Mouse (Mus musculus) MEL (cell line): Measurements from ENCODE around the gene Nrip1. TPM values are rescaled to one million over a fixed set of nuclear protein-coding genes. Genes with fewer than 3 reads are reported as not detected.

Experiments
- DNase-seq: peaks from one replicate; pipeline ENCODE4 v3.0.0; 2011; ENCODE audit warnings: low read depth, low spot score
- H3K27ac ChIP-seq: 2 replicates; pipeline ENCODE4 v1.5.1; 2012; ENCODE audit warnings: low read depth, mild to moderate bottlenecking, control low read depth, low read length, moderate library complexity; ENCODE audit not compliant: control insufficient read depth
- H3K27me3 ChIP-seq, 2 experiments: fragments of 150-350 bp in 1 of 2; sonication (generic) in 1 of 2; 2 replicates each; pipeline ENCODE4 v1.6.1; 2012; ENCODE audit warnings: low read length in 2 of 2, mild to moderate bottlenecking in 2 of 2, improper control_type of control experiment in 1 of 2, moderate library complexity in 1 of 2; ENCODE audit not compliant: insufficient read depth in 2 of 2, control insufficient read depth in 1 of 2
- H3K36me3 ChIP-seq, 2 experiments: 2 replicates each; pipeline ENCODE4 v1.6.1; 2012 to 2014; ENCODE audit warnings: low read length in 2 of 2, improper control_type of control experiment in 1 of 2, inconsistent platforms in 1 of 2, mild to moderate bottlenecking in 1 of 2; ENCODE audit not compliant: insufficient read depth in 2 of 2, control insufficient read depth in 1 of 2
- H3K4me1 ChIP-seq, 2 experiments: fragments of 150-350 bp in 1 of 2; sonication (generic) in 1 of 2; 2 replicates each; pipeline ENCODE4 v1.6.1; 2012; ENCODE audit warnings: low read length in 2 of 2, improper control_type of control experiment in 1 of 2, mild to moderate bottlenecking in 1 of 2; ENCODE audit not compliant: insufficient read depth in 2 of 2, control insufficient read depth in 1 of 2
- H3K4me3 ChIP-seq, 2 experiments: fragments of 150-350 bp in 1 of 2; sonication (generic) in 1 of 2; 2 replicates each; pipeline ENCODE4 v1.5.1; 2012; ENCODE audit warnings: low read depth in 2 of 2, low read length in 2 of 2, mild to moderate bottlenecking in 2 of 2, moderate library complexity in 2 of 2, control low read depth in 1 of 2, improper control_type of control experiment in 1 of 2; ENCODE audit not compliant: control insufficient read depth in 1 of 2, insufficient read depth in 1 of 2
- H3K79me2 ChIP-seq: 2 replicates; pipeline ENCODE4 v1.6.1; 2012; ENCODE audit warnings: mild to moderate bottlenecking, low read length, moderate library complexity; ENCODE audit not compliant: control insufficient read depth, poor library complexity, insufficient read depth
- H3K9ac ChIP-seq: 2 replicates; pipeline ENCODE4 v1.6.1; 2012; ENCODE audit warnings: low read depth, mild to moderate bottlenecking, control low read depth, low read length, moderate library complexity; ENCODE audit not compliant: control insufficient read depth, poor library complexity, severe bottlenecking
- H3K9me3 ChIP-seq: fragments of 150-350 bp; sonication (generic); replicated peaks from 2 replicates; pipeline ENCODE4 v1.6.1; 2012; ENCODE audit warnings: mild to moderate bottlenecking, low read length, improper control_type of control experiment, moderate library complexity; ENCODE audit not compliant: insufficient read depth
- BHLHE40 ChIP-seq: IDR thresholded peaks from 2 replicates; pipeline ENCODE4 v1.6.1; 2012; ENCODE audit warnings: low read depth, mild to moderate bottlenecking, inconsistent platforms, low read length, improper control_type of control experiment, borderline replicate concordance
- CHD1 ChIP-seq: IDR thresholded peaks from 2 replicates; pipeline ENCODE4 v1.6.1; 2012; ENCODE audit warnings: low read depth, mild to moderate bottlenecking, inconsistent platforms, low read length, improper control_type of control experiment
- E2F4 ChIP-seq: IDR thresholded peaks from 2 replicates; pipeline ENCODE4 v1.6.1; 2011; ENCODE audit warnings: low read depth, low read length, improper control_type of control experiment, borderline replicate concordance
- ELF1 ChIP-seq: IDR thresholded peaks from 2 replicates; pipeline ENCODE4 v1.6.1; 2014; ENCODE audit warnings: low read depth, mild to moderate bottlenecking, inconsistent platforms, low read length, improper control_type of control experiment, moderate library complexity
- EP300 ChIP-seq, 2 experiments: IDR thresholded peaks; 2 replicates each; pipeline ENCODE4 v1.6.1; 2011; ENCODE audit warnings: improper control_type of control experiment in 2 of 2, low read length in 2 of 2, low read depth in 1 of 2, mild to moderate bottlenecking in 1 of 2
- GATA1 ChIP-seq: IDR thresholded peaks from 2 replicates; pipeline ENCODE4 v1.6.1; 2011; ENCODE audit warnings: low read depth, low read length, improper control_type of control experiment
- HCFC1 ChIP-seq: IDR thresholded peaks from 2 replicates; pipeline ENCODE4 v1.6.1; 2012; ENCODE audit warnings: low read depth, mild to moderate bottlenecking, inconsistent platforms, low read length, improper control_type of control experiment, moderate library complexity
- JUND ChIP-seq: IDR thresholded peaks from 2 replicates; pipeline ENCODE4 v1.6.1; 2011; ENCODE audit warnings: low read depth, mild to moderate bottlenecking, improper control_type of control experiment, low read length
- KAT2A ChIP-seq: conservative IDR thresholded peaks from 2 replicates; pipeline ENCODE4 v1.6.1; 2012; ENCODE audit warnings: low read depth, low read length, improper control_type of control experiment, inconsistent platforms
- MAZ ChIP-seq: IDR thresholded peaks from 2 replicates; pipeline ENCODE4 v1.6.1; 2012; ENCODE audit warnings: low read depth, mild to moderate bottlenecking, inconsistent platforms, low read length, improper control_type of control experiment
- MEF2A ChIP-seq: IDR thresholded peaks from 2 replicates; pipeline ENCODE4 v1.6.1; 2014; ENCODE audit warnings: low read depth, mild to moderate bottlenecking, inconsistent platforms, low read length, improper control_type of control experiment; ENCODE audit not compliant: poor library complexity, insufficient replicate concordance, severe bottlenecking; ENCODE audit errors: extremely low read depth
- MYC ChIP-seq: IDR thresholded peaks from 2 replicates; pipeline ENCODE4 v1.6.1; 2011; ENCODE audit warnings: low read depth, mild to moderate bottlenecking, low read length, improper control_type of control experiment, moderate library complexity
- NELFE ChIP-seq: IDR thresholded peaks from 2 replicates; pipeline ENCODE4 v1.6.1; 2011; ENCODE audit warnings: low read depth, low read length, improper control_type of control experiment
- POLR2A ChIP-seq, 2 experiments: IDR thresholded peaks; 2 replicates each; pipeline ENCODE4 v1.6.1; 2011 to 2012; ENCODE audit warnings: low read length in 2 of 2, mild to moderate bottlenecking in 2 of 2, control low read depth in 1 of 2, improper control_type of control experiment in 1 of 2, low read depth in 1 of 2, moderate library complexity in 1 of 2; ENCODE audit not compliant: control insufficient read depth in 1 of 2, insufficient read depth in 1 of 2, poor library complexity in 1 of 2
- POLR2AphosphoS5 ChIP-seq: IDR thresholded peaks from 2 replicates; pipeline ENCODE4 v1.6.1; 2012; ENCODE audit warnings: low read depth, borderline replicate concordance, mild to moderate bottlenecking, inconsistent platforms, low read length, moderate library complexity, mixed read lengths
- RAD21 ChIP-seq: IDR thresholded peaks from 2 replicates; pipeline ENCODE4 v1.6.1; 2011; ENCODE audit warnings: mild to moderate bottlenecking, low read depth, low read length, improper control_type of control experiment
- RCOR1 ChIP-seq: IDR thresholded peaks from 2 replicates; pipeline ENCODE4 v1.6.1; 2012; ENCODE audit warnings: low read depth, mild to moderate bottlenecking, inconsistent platforms, low read length, improper control_type of control experiment
- SIN3A ChIP-seq: IDR thresholded peaks from 2 replicates; pipeline ENCODE4 v1.6.1; 2012; ENCODE audit warnings: low read length, improper control_type of control experiment, inconsistent platforms
- TCF12 ChIP-seq: IDR thresholded peaks from 2 replicates; pipeline ENCODE4 v1.6.1; 2014; ENCODE audit warnings: low read depth, mild to moderate bottlenecking, inconsistent platforms, low read length, improper control_type of control experiment, moderate library complexity
- UBTF ChIP-seq: IDR thresholded peaks from 2 replicates; pipeline ENCODE4 v1.6.1; 2012; ENCODE audit warnings: low read depth, mild to moderate bottlenecking, inconsistent platforms, low read length, improper control_type of control experiment, moderate library complexity, borderline replicate concordance; ENCODE audit not compliant: insufficient read depth
- USF2 ChIP-seq, 2 experiments: IDR thresholded peaks; 2 replicates each; pipeline ENCODE4 v1.6.1; 2011 to 2012; ENCODE audit warnings: improper control_type of control experiment in 2 of 2, low read length in 2 of 2, borderline replicate concordance in 1 of 2, inconsistent platforms in 1 of 2, low read depth in 1 of 2, mild to moderate bottlenecking in 1 of 2; ENCODE audit not compliant: insufficient read depth in 1 of 2
- ZC3H11A ChIP-seq: IDR thresholded peaks from 2 replicates; pipeline ENCODE4 v1.6.1; 2012; ENCODE audit warnings: low read depth, mild to moderate bottlenecking, inconsistent platforms, low read length, improper control_type of control experiment
- polyA plus RNA-seq, 2 experiments: library from polyadenylated mRNA; stranded (reverse) in 1 of 2; unstranded in 1 of 2; fragments of >175 nt in 1 of 2; fragments of >200 nt in 1 of 2; gene quantifications; 2 replicates each; pipeline versions ENCODE4 v1.2.1 to v1.2.4; 2012; ENCODE audit warnings: low replicate concordance in 2 of 2, low read depth in 1 of 2; ENCODE audit not compliant: insufficient read length in 2 of 2, insufficient read depth in 1 of 2, missing spikeins in 1 of 2
- total RNA-seq: library from RNA; depleted of rRNA; stranded (reverse); fragments of 300-350 nt; gene quantifications from 2 replicates; pipeline ENCODE4 v1.2.3, GENCODE M21; 2012

Gene Nrip1
- total and polyA plus RNA-seq, 3 experiments: 13.6 to 42.6 (median 21.1) TPM

DNA sequence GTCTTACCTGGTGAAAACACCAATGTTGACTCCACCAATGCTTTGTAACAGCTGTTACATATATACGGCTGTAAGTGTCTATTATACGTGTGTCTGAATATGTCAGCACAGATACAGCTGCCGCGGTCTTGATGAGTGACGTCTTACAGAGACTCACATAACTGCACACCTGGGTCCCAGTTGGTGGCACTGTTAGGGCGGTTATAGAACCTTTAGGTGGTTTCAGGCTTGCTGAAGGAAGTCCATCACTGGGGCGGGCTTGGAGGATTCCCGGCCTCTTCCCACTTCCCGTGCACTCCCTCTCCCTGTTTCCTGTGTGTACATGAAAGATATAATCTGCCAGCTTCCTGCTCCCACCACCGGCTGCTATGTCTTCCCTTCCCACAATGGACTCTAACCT lies 34.4 kb downstream of the Nrip1 start:
- no peaks in the 10 kb centered on the region for H3K27me3 ChIP-seq
- H3K79me2 ChIP-seq: peaks cover 5% of the 10 kb centered on the region; the same call in 1 of the 2 replicates
- H3K4me3 ChIP-seq: no peak overlapping the region
- no peak overlapping the region for H3K27ac ChIP-seq
- no peak for DNase-seq
- H3K9ac ChIP-seq: no peak overlapping the region
- TF ChIP-seq TCF12 (no peak), EP300 (IDR thresholded peaks at IDR 0.05; ENCODE audit: low read depth in 1 of 2, low read length in 2 of 2) (no peak), ZC3H11A (no peak), POLR2AphosphoS5 (no peak), MYC (no peak), JUND (no peak), CHD1 (no peak), RAD21 (no peak), GATA1 (no peak), UBTF (no peak), HCFC1 (no peak), BHLHE40 (no peak), E2F4 (no peak), MAZ (no peak), NELFE (no peak), SIN3A (no peak), POLR2A (IDR thresholded peaks at IDR 0.05; ENCODE audit: control insufficient read depth in 1 of 2, insufficient read depth in 1 of 2, low read depth in 1 of 2, low read length in 2 of 2, poor library complexity in 1 of 2) (no peak)
- H3K9me3 ChIP-seq: no peaks in the 10 kb centered on the region
- H3K4me1 ChIP-seq: peaks cover 3 to 18% of the 10 kb centered on the region in 2 experiments
- peaks cover 5 to 23% of the 10 kb centered on the region in 2 experiments; a peak in 3 of 4 replicates for H3K36me3 ChIP-seq

DNA sequence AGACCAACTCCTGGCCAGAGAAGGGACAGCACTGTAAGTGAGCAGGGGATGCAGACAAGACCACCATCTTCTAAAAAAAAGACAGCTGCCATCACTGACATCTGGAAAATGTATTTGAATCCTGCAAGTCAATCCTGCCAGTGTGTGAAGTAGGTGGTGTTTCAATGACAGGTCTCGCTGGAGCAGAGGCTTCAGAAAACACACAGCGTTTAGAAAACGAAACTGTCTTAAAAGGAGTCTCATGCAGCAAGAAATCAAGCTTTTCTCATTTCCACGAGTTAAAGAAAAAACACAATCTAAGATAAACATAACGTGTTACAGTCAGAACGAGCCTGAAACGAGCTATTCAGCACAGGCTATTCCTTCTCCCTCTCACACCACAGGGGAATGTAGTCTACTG lies 36.3 kb downstream of the Nrip1 start:
- Histone ChIP-seq H3K9ac (no peak overlapping the region), H3K4me1 (peaks cover 3 to 13% of the 10 kb centered on the region in 2 experiments), H3K79me2 (peaks cover 8% of the 10 kb centered on the region), H3K9me3 (no peaks in the 10 kb centered on the region), H3K4me3 (no peak overlapping the region), H3K27me3 (no peaks in the 10 kb centered on the region), H3K27ac (no peak overlapping the region)
- no peak for DNase-seq
- TF ChIP-seq BHLHE40 (no peak), POLR2A (IDR thresholded peaks at IDR 0.05; ENCODE audit: control insufficient read depth in 1 of 2, insufficient read depth in 1 of 2, low read depth in 1 of 2, low read length in 2 of 2, poor library complexity in 1 of 2) (no peak), KAT2A (no peak), HCFC1 (no peak), USF2 (IDR thresholded peaks at IDR 0.05; ENCODE audit: borderline replicate concordance in 1 of 2, insufficient read depth in 1 of 2, low read depth in 1 of 2, low read length in 2 of 2) (no peak), E2F4 (no peak), RAD21 (no peak), ELF1 (no peak), TCF12 (no peak), RCOR1 (no peak), MEF2A (no peak)
- TF ChIP-seq, all 39 proteins: peak for 0
- H3K36me3 ChIP-seq: peaks cover 4 to 18% of the 10 kb centered on the region in 2 experiments; a peak in 3 of 4 replicates
